Mouse (Mus musculus) right cerebral cortex, postnatal 36 days (tissue): Measurements from ENCODE around the gene Iqub.

ENCODE experiments used
- DNase-seq, 2 experiments: peaks; one replicate each; pipeline ENCODE4 v3.0.0; 2022; ENCODE audit warnings: low spot score in 2 of 2, mixed read lengths in 1 of 2

Iqub gene

DNA sequence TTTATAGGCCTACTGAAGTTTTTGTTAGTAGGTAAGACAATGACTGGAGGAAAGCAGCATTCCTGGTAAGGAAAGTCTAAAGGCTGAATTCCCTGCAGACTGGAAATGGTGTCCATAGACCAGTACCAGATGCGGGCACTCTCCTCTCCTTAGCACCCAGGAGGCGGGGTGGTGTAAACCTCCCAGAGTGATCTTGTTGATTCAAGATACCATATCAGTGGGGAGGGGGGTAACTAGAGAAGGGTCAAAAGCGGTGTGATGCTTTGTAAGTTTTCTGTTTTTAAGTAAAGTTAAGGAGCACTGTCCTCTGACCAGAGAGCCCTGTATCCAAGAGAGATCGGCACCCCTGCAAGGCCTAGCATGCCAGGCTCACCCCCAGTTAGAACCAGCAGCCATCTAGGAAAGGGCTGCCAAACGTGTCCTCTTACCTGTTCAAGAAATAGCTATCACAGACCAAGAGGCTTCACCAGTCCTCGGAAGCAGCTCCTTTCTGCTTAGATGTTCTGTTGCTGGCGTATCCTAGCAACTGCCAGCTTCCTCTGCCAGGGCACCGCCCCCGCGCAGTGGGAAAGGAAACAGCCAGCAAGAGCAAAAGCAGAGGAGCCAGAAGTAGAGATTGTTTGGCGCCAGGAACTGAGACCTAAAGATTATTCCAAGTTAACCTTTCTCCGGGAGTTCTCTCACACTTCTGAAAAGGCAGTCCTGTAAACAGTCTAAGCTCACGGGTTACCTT, at the start of gene Iqub:
Gene Iqub, minus strand, starts transcription at position 516 of the 733 bp plus-strand sequence.
- DNase-seq = peak; percentile 88 to 89

- no peak for DNase-seq
Measured at GRCm38 (mm10) chr6:24564081-24564480, 49.2 kb upstream of the Iqub start.

- no peak for DNase-seq
Measured at GRCm38 (mm10) chr6:24555488-24555887, 40.6 kb upstream of the Iqub start.

DNA sequence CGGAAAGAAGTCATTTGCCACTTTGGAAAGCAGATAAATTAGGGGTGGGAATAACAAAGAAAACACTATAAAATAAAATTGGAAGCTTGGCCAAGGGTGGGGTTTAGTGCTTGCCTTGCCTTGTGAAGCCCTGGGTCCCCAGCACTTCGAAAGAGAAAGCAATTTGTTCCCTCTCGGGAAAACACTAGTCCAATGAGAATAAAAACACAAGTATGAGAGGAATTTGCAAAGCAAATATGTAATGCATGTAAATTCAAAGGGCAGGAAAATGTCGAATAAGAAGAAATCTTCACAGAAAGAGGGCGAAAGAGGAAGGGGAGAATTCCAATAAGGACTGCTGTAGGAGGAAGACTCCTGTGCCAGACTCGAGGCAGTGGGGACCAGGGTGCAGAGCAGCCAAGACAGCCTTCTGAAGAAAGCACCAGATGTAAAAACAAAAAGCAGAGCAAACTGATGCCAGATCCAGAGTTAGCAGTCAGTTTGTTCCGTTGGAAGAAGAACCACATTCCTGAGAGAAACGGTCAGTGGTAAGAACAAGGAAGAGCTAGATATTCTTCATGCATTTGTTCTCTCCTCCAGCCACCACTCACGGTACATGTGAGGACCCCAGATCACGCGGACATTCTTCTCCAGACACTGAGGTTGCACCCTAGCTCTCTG, 39.7 kb upstream of the Iqub start:
- no peak for DNase-seq

GRCm38 (mm10) chr6:24552046-24552445, 37.2 kb upstream of the Iqub start:
- no peak for DNase-seq

DNA sequence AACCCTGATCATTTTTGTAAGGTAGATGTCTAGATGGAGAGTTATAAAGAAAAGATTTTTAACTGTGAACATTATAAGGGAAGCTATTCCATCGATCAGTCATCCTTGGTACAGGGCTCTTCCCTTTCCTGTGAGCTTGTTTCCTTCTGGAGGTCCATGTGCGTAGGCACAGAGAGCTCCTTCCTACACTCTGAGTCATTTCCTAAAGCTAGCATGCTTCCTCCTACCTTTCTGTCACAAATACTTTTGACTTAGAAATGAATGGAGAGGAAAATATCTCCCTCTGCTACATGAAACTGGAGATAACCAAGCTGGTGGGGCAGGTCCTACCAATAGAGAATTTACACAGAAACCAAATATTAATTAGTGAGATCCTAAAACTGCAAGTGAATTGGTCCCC, 34.9 kb upstream of the Iqub start:
- DNase-seq = peak in 1 of 2 experiments; percentile 32

GRCm38 (mm10) chr6:24546716-24547420, 32.0 kb upstream of the Iqub start:
- no peak for DNase-seq

GRCm38 (mm10) chr6:24543119-24543591, 28.3 kb upstream of the Iqub start:
- no peak for DNase-seq

DNA sequence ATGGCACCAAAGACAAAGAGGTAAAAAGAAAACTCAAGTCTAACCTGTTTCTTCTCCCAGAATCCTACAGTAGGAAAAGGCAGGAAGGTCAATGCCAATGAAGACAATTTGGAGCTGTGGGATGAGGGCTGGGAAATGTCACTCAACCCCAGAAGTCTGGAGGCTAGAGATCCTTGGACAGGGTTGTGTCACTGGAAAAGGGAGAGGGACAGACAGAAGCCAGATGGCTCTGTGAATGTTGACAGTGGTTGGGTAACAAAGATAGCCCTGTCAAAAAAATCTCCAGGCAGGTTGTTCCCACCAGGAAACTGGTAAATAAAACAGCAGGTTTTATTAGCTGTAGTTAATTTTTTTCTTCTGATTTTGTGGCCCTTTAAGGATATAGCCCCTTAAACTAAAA, 27.5 kb upstream of the Iqub start:
- DNase-seq = no peak

DNA sequence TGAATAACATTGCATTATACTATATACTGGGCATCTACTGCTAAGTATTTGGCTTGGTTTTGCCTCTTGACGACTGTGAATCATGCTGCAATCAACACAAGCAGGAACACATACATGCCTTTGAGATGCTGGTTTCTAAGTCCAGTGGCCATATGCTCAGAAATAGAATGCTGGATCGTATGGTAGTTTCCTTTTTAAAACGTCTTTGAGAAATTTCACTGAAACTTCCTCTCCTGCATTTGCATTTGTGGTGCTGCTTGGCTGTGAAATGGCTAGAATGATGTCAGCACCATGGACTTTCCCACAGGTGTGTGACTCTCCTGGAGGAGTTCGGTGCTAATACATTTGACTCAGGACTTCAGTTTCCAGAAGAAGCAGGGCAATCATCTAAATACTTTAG, 25.2 kb upstream of the Iqub start:
- no peak for DNase-seq

GRCm38 (mm10) chr6:24538435-24538834, 23.6 kb upstream of the Iqub start:
- DNase-seq = no peak

- DNase-seq = no peak
Measured at GRCm38 (mm10) chr6:24532804-24533203, 17.9 kb upstream of the Iqub start.

GRCm38 (mm10) chr6:24530711-24531420, 16.0 kb upstream of the Iqub start:
- DNase-seq = no peak

DNA sequence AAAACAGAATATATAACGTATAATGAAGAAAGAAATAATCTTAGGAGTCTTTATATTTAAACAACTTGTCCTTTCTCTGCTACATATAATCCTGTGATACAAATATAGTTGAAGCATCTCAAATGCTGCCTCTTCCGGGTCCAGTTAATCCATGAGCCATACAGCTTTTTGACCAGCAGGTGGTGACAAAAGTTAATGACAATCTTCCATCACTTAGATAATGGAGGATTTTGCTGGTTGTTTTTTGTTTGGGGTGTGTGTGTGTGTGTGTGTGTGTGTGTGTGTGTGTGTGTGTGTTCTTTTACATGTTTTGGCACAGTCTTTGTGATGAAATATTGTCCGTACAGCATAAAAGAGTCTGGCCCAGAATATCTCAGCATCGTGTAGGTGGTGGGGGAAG, 15.3 kb upstream of the Iqub start:
- no peak for DNase-seq

DNA sequence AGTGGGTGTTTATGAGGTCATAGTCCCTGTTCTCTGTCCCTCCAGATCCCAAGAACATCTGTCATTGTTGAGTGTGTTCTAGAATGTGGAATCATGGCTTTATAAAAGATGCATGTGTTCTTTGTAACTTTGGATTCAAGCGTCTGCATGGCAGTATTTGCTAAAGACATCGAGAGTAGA, 13.1 kb upstream of the Iqub start, which contains the start of gene Asb15:
Gene Asb15, plus strand, starts transcription at position 81 of the 180 bp plus-strand sequence.
- no peak for DNase-seq

- peak; percentile 85 to 91 for DNase-seq
Measured at GRCm38 (mm10) chr6:24527155-24528063, 12.5 kb upstream of the Iqub start, which contains the start of gene Ndufa5. TSS of gene Ndufa5 (minus strand) at chr6:24528013.

GRCm38 (mm10) chr6:24525705-24526104, 10.8 kb upstream of the Iqub start:
- no peak for DNase-seq

DNA sequence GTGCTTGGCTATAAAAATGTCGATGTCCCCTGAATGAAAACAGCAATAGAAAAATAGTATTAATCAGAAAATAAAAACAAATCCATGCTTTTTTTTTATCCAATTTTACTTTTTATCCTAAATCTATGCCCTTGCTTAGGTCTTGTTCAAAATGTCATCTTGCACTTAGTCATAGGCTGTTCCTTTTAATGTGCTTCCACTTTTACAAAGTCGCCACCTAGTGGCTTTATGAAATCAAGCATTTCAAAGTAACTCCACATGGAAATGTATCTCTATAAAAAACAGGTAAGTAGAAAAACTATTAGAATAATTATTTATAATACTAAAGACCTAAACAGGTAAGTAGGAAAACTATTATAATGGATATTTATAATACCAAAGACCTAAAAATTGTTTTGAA, 1.3 kb upstream of the Iqub start:
- no peak for DNase-seq

DNA sequence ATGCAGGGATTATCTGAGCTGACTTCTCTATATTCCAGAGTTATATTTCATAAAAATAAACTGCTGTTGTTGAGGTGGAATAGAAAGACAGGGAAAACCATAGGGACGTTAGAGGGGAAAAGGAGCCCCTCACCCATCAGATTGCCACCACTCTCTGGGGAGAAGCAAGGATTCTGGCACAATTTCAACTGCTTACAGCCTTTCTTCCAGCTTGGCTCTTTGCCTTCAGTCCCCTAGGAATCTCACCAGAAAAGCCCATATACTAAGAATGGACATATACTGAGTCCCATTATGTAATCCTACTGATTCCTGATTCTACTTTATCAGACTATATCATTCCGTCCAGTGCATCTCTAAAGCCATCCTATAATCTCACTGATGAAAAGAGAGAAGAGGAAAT, 10.7 kb downstream of the Iqub start:
- DNase-seq = no peak

GRCm38 (mm10) chr6:24490341-24490740, 24.5 kb downstream of the Iqub start:
- DNase-seq = no peak

- no peak for DNase-seq
Measured at GRCm38 (mm10) chr6:24486530-24486929, 28.3 kb downstream of the Iqub start.
